Mouse (Mus musculus) G1E-ER4 (cell line): ENCODE results near the gene Slc34a3. TPM values are rescaled to one million over a fixed set of nuclear protein-coding genes. Genes with fewer than 3 reads are reported as not detected.

Experiments
- GATA1 ChIP-seq: IDR thresholded peaks from one replicate; pipeline ENCODE4 v1.8.0; 2012; ENCODE audit warnings: low read length, inconsistent platforms
- polyA plus RNA-seq: library from polyadenylated mRNA; stranded (reverse); fragments of >175 nt; gene quantifications from 2 replicates; pipeline ENCODE4 v1.2.3, GENCODE M21; 2012

Slc34a3 gene
- polyA plus RNA-seq, 1 experiment, result not detected

- TF ChIP-seq GATA1, result peak; percentile 66
These were observed 743 bp downstream of the Slc34a3 start for GRCm38 (mm10) chr2:25233421-25233820.

GRCm38 (mm10) chr2:25231038-25231437 lies 3.1 kb downstream of the Slc34a3 start:
- no peak for TF ChIP-seq GATA1

DNA sequence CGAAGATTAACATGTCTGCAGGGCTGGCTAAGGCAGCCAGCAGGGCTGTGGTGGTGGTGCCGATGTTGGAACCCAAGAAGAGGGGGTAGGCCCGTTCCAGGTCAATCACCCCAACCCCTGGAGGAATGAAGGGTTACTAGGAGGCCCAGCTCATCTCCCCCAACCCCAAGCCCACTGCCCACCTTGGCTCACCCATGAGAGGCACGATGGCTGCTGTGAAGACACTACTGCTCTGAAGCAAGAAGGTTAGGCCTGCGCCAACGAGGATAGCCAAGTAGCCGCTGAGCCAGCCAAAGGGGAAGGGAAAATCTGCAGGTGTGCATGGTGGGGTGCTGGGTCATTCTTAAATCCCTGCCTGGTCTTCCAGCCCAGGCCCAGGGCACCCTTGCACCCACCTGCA lies 3.6 kb downstream of the Slc34a3 start:
- no peak for TF ChIP-seq GATA1

GRCm38 (mm10) chr2:25229582-25229981 lies 4.6 kb downstream of the Slc34a3 start:
- no peak for TF ChIP-seq GATA1

DNA sequence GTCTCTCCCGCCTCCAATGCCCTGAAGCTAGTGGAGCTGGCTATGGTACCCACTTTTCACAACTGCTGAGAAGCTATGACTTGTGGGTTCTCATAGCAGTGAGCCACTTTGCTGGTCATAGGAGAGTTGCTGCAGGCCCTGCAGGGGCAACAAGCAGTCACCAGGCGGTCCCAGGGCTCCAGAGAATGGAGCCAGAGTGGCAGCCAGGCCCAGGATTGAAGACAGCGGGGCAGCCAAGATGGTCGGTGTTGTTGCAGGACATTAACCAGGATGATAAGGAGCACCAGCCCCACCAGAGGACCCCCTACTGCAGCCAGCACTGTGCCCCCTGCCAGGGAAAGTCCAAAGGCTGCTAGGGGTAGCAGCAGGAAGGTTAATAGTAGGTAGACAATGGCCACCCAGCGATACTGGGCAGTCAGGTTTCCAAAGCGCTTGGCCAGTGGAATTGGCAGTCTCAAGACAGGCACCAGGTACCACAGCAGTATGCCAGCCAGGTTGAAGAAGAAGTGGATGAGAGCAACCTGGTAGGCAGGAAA lies 5.1 kb downstream of the Slc34a3 start:
- no peak for TF ChIP-seq GATA1

GRCm38 (mm10) chr2:25228431-25228889 lies 5.7 kb downstream of the Slc34a3 start:
- TF ChIP-seq GATA1, result no peak

DNA sequence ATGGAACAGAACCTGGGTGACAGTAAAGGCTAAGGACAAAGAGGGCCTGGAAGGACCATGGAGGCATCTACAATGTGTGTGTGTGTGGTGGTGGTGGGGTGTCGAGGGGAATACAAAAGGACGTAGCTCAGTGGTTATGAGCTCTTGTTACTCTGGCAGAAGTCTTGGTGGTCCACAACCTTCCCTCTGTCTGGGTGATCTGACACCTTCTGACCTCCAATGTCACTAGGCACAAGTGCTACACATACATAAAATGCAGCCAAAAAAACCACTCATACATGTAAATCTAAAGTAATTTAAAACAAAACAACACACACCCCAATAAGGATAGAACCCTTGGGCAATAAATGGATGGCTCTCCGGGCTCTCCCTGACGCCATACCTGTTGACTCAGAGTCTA lies 6.8 kb downstream of the Slc34a3 start:
- TF ChIP-seq GATA1, result no peak

GRCm38 (mm10) chr2:25226864-25227263 lies 7.3 kb downstream of the Slc34a3 start:
- no peak for TF ChIP-seq GATA1

DNA sequence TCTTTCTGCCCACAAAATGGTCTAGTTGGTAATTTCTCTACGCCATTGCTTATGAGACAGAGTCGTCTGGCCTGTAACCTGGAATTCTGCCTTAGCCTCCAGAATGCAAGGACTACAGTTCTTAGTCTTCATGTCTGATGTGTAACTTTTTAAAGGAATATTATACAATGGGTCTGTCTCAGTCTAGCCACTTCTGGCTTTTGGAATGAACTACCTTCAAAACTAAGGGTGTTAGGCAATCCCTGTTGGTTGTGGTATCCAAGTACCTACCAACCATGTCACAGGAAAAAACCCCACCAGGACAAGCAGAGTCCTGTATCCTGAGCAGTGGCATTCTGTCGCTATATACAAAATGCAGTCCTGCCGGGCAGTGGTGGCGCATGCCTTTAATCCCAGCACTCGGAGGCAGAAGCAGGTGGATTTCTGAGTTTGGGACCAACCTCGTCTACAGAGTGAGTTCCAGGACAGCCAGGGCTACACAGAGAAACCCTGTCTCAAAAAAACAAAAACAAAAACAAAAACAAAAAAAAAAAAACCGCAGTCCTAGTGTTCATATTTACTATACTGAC lies 8.3 kb downstream of the Slc34a3 start:
- no peak for TF ChIP-seq GATA1

GRCm38 (mm10) chr2:25224766-25225752 lies 9.1 kb downstream of the Slc34a3 start:
- TF ChIP-seq GATA1, result no peak

GRCm38 (mm10) chr2:25224492-25224765 lies 9.7 kb downstream of the Slc34a3 start, which contains the start of gene Tubb4b:
Gene Tubb4b, minus strand, starts transcription at chr2:25224702.
- TF ChIP-seq GATA1, result no peak

GRCm38 (mm10) chr2:25223681-25224491 lies 10.3 kb downstream of the Slc34a3 start:
- no peak for TF ChIP-seq GATA1

- no peak for TF ChIP-seq GATA1
These were observed 12.8 kb downstream of the Slc34a3 start for GRCm38 (mm10) chr2:25221331-25221772.

DNA sequence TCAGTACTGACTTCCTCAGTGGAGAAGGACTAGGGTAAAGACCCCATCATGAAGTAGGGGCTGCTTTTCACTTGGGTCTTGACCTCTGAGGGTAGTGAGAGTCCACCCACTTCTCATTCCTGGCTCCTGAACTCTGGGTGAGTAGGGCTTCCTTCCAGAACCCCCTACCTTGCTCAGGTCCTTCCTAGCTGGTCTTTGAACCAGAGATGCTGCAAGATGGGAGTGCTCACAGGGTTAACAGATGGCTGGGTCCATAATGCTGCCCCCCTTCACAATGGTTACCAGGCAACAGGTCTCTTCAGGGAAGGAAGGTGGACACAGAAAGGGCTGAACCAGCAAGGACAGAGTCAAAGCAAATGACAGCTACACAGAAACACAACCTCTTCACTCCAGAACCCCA lies 15.7 kb downstream of the Slc34a3 start, which contains the start of gene Fam166a:
Gene Fam166a (plus strand): TSS at position 301 of the 400 bp plus-strand sequence.
- TF ChIP-seq GATA1, result no peak

GRCm38 (mm10) chr2:25217666-25218065 lies 16.5 kb downstream of the Slc34a3 start:
- no peak for TF ChIP-seq GATA1
